Mouse (Mus musculus) cortical plate, adult 2 months (tissue): ENCODE measurements around the gene Rreb1.

Experiments
- CTCF ChIP-seq: fragments of 200-500 bp; IDR thresholded peaks from 2 replicates; pipeline ENCODE4 v1.5.1; 2011; ENCODE audit warnings: mild to moderate bottlenecking, control low read depth, low read length; ENCODE audit not compliant: insufficient read depth; ENCODE audit errors: extremely low read depth
- POLR2A ChIP-seq: fragments of 200-500 bp; IDR thresholded peaks from 2 replicates; pipeline ENCODE4 v1.6.1; 2011; ENCODE audit warnings: mild to moderate bottlenecking, low read length, control low read depth; ENCODE audit not compliant: insufficient read depth; ENCODE audit errors: extremely low read depth

DNA sequence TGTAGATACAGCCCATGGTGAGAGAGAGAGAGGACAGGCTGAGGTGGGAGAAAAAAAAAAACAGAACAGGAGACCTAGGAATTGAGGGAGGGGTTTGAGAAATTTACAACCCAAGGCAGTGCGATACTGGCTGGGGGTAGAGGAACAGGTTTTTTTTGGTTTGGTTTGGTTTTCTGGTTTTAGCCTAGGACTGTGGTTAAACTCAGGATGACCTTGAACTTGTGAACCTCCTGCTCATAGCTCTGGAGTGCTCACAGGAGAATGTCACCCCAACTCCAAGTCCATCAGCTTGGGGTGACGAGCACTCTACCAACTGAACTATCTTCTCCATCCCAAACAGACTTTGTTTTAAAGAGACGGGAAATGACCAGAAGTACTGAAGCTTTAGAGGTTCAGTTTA, 165.3 kb downstream of the Rreb1 start:
- TF ChIP-seq POLR2A (no peak), CTCF (no peak)
